Mouse (Mus musculus) spleen, embryonic (tissue): ENCODE measurements at regions not wholly inside any gene's neighbourhood (a gene's known extent, or its start where the extent isn't known, plus 50 kb on each side); places are given as distances from the start of the nearest gene placed in this dataset.

ENCODE experiments used
- CTCF ChIA-PET: fragments of 350-600 bp; sonication (Branson Sonifier 250); formaldehyde crosslinking; loops from one replicate; lab custom pipeline; 2022; lab: Charles Lee

GRCm38 (mm10) chr16:26169382-26169781 is 63.8 kb upstream of the P3h2 start:
- CTCF ChIA-PET, result no interaction called here

- CTCF ChIA-PET, result no interaction called here
These were observed 62.6 kb upstream of the P3h2 start for GRCm38 (mm10) chr16:26168216-26168615.

GRCm38 (mm10) chr16:26164066-26164465 is 58.5 kb upstream of the P3h2 start:
- CTCF ChIA-PET, result interaction anchor here (0.6 kb wide), 1 partner anchor 35 kb away, joined by 4 read pairs; no protein-coding TSS in a partner anchor

- CTCF ChIA-PET, result no interaction called here
These were observed 57.8 kb upstream of the P3h2 start for GRCm38 (mm10) chr16:26163401-26163800.

GRCm38 (mm10) chr16:26157606-26158005 is 52.0 kb upstream of the P3h2 start:
- CTCF ChIA-PET, result no interaction called here
